Mouse (Mus musculus): Measurements from ENCODE around the gene Mgst1. TPM values are rescaled to one million over a fixed set of nuclear protein-coding genes. Genes with fewer than 3 reads are reported as not detected.

The Mgst1 gene
- polyA plus RNA-seq, 1 experiment: 2.1 TPM

- no peak overlapping the region for H3ac ChIP-seq (ENCODE audit: control insufficient read depth, insufficient read length, low read depth)
- no peaks in the 10 kb centered on the region for H3K79me2 ChIP-seq (ENCODE audit: control insufficient read depth, insufficient read depth)
- no peaks in the 10 kb centered on the region for H3K27me3 ChIP-seq (ENCODE audit: control insufficient read depth, insufficient read depth, insufficient read length)
- no peak for TF ChIP-seq FOSL1 (IDR thresholded peaks at IDR 0.05; ENCODE audit: insufficient read depth, low read length, poor library complexity, severe bottlenecking)
- no peak for TF ChIP-seq USF1 (IDR thresholded peaks at IDR 0.05; ENCODE audit: low read depth)
- no peak for TF ChIP-seq MYOD1 (IDR thresholded peaks at IDR 0.05; ENCODE audit: control insufficient read depth, insufficient read length, low read depth)
- peak overlapping the region; percentile 14 for H3K4me3 ChIP-seq (ENCODE audit: insufficient read depth, poor library complexity, severe bottlenecking)
- H3K79me3 ChIP-seq (ENCODE audit: low read depth): no peaks in the 10 kb centered on the region
- H3K36me3 ChIP-seq (ENCODE audit: control insufficient read depth, insufficient read depth): no peaks in the 10 kb centered on the region
These were observed 220 bp downstream of the Mgst1 start for GRCm38 (mm10) chr6:138140336-138140735.

GRCm38 (mm10) chr6:138141111-138141592 lies 1.0 kb downstream of the Mgst1 start:
- Histone ChIP-seq H3ac (ENCODE audit: control insufficient read depth, insufficient read length, low read depth) (no peak overlapping the region), H3K36me3 (ENCODE audit: control insufficient read depth, insufficient read depth) (no peaks in the 10 kb centered on the region), H3K79me2 (ENCODE audit: control insufficient read depth, insufficient read depth) (no peaks in the 10 kb centered on the region), H3K79me3 (ENCODE audit: low read depth) (no peaks in the 10 kb centered on the region), H3K27me3 (ENCODE audit: control insufficient read depth, insufficient read depth, insufficient read length) (no peaks in the 10 kb centered on the region), H3K4me3 (ENCODE audit: insufficient read depth, poor library complexity, severe bottlenecking) (no peak overlapping the region)
- TF ChIP-seq CEBPB (IDR thresholded peaks at IDR 0.05; ENCODE audit: low read depth): no peak
- TF ChIP-seq MYOD1 (IDR thresholded peaks at IDR 0.05; ENCODE audit: control insufficient read depth, insufficient read length, low read depth): no peak
- no peak for TF ChIP-seq USF1 (IDR thresholded peaks at IDR 0.05; ENCODE audit: low read depth)
- TF ChIP-seq CTCF (IDR thresholded peaks at IDR 0.05; ENCODE audit: control insufficient read depth, insufficient read depth, insufficient read length): no peak
- no peak for TF ChIP-seq FOSL1 (IDR thresholded peaks at IDR 0.05; ENCODE audit: insufficient read depth, low read length, poor library complexity, severe bottlenecking)
- TF ChIP-seq MYOG (IDR thresholded peaks at IDR 0.05; ENCODE audit: control insufficient read depth, extremely low read depth, insufficient read length): no peak
- TF ChIP-seq MAX (IDR thresholded peaks at IDR 0.05): no peak

- H3ac ChIP-seq (ENCODE audit: control insufficient read depth, insufficient read length, low read depth): no peak overlapping the region
- H3K27me3 ChIP-seq (ENCODE audit: control insufficient read depth, insufficient read depth, insufficient read length): no peaks in the 10 kb centered on the region
- H3K79me3 ChIP-seq (ENCODE audit: low read depth): no peaks in the 10 kb centered on the region
- H3K36me3 ChIP-seq (ENCODE audit: control insufficient read depth, insufficient read depth): no peaks in the 10 kb centered on the region
- TF ChIP-seq CTCF (IDR thresholded peaks at IDR 0.05; ENCODE audit: control insufficient read depth, insufficient read depth, insufficient read length) (no peak), MAX (IDR thresholded peaks at IDR 0.05) (no peak), MYOG (IDR thresholded peaks at IDR 0.05; ENCODE audit: control insufficient read depth, extremely low read depth, insufficient read length) (no peak), USF1 (IDR thresholded peaks at IDR 0.05; ENCODE audit: low read depth) (no peak), MYOD1 (IDR thresholded peaks at IDR 0.05; ENCODE audit: control insufficient read depth, insufficient read length, low read depth) (no peak), FOSL1 (IDR thresholded peaks at IDR 0.05; ENCODE audit: insufficient read depth, low read length, poor library complexity, severe bottlenecking) (no peak), CEBPB (IDR thresholded peaks at IDR 0.05; ENCODE audit: low read depth) (no peak)
- no peak overlapping the region for H3K4me3 ChIP-seq (ENCODE audit: insufficient read depth, poor library complexity, severe bottlenecking)
- H3K79me2 ChIP-seq (ENCODE audit: control insufficient read depth, insufficient read depth): no peaks in the 10 kb centered on the region
These were observed 2.5 kb downstream of the Mgst1 start for GRCm38 (mm10) chr6:138142604-138143003.

GRCm38 (mm10) chr6:138143450-138143849 lies 3.3 kb downstream of the Mgst1 start:
- H3K79me2 ChIP-seq (ENCODE audit: control insufficient read depth, insufficient read depth): no peaks in the 10 kb centered on the region
- TF ChIP-seq CEBPB (IDR thresholded peaks at IDR 0.05; ENCODE audit: low read depth): no peak
- TF ChIP-seq CTCF (IDR thresholded peaks at IDR 0.05; ENCODE audit: control insufficient read depth, insufficient read depth, insufficient read length): no peak
- TF ChIP-seq MAX (IDR thresholded peaks at IDR 0.05): no peak
- no peak for TF ChIP-seq MYOD1 (IDR thresholded peaks at IDR 0.05; ENCODE audit: control insufficient read depth, insufficient read length, low read depth)
- H3K4me3 ChIP-seq (ENCODE audit: insufficient read depth, poor library complexity, severe bottlenecking): no peak overlapping the region
- no peaks in the 10 kb centered on the region for H3K79me3 ChIP-seq (ENCODE audit: low read depth)
- H3K36me3 ChIP-seq (ENCODE audit: control insufficient read depth, insufficient read depth): no peaks in the 10 kb centered on the region
- H3K27me3 ChIP-seq (ENCODE audit: control insufficient read depth, insufficient read depth, insufficient read length): no peaks in the 10 kb centered on the region
- H3ac ChIP-seq (ENCODE audit: control insufficient read depth, insufficient read length, low read depth): no peak overlapping the region

GRCm38 (mm10) chr6:138153111-138153510 lies 13.0 kb downstream of the Mgst1 start:
- no peaks in the 10 kb centered on the region for H3K79me3 ChIP-seq (ENCODE audit: low read depth)
- no peak overlapping the region for H3ac ChIP-seq (ENCODE audit: control insufficient read depth, insufficient read length, low read depth)
- TF ChIP-seq MAX (IDR thresholded peaks at IDR 0.05) (no peak), CTCF (IDR thresholded peaks at IDR 0.05; ENCODE audit: control insufficient read depth, insufficient read depth, insufficient read length) (peak; percentile 24)
- no peak overlapping the region for H3K4me3 ChIP-seq (ENCODE audit: insufficient read depth, poor library complexity, severe bottlenecking)
- no peaks in the 10 kb centered on the region for H3K27me3 ChIP-seq (ENCODE audit: control insufficient read depth, insufficient read depth, insufficient read length)
- H3K36me3 ChIP-seq (ENCODE audit: control insufficient read depth, insufficient read depth): no peaks in the 10 kb centered on the region
- no peaks in the 10 kb centered on the region for H3K79me2 ChIP-seq (ENCODE audit: control insufficient read depth, insufficient read depth)

- Histone ChIP-seq H3K4me3 (ENCODE audit: insufficient read depth, poor library complexity, severe bottlenecking) (no peak overlapping the region), H3K27me3 (ENCODE audit: control insufficient read depth, insufficient read depth, insufficient read length) (no peaks in the 10 kb centered on the region), H3K79me3 (ENCODE audit: low read depth) (no peaks in the 10 kb centered on the region), H3ac (ENCODE audit: control insufficient read depth, insufficient read length, low read depth) (no peak overlapping the region), H3K79me2 (ENCODE audit: control insufficient read depth, insufficient read depth) (no peaks in the 10 kb centered on the region), H3K36me3 (ENCODE audit: control insufficient read depth, insufficient read depth) (no peaks in the 10 kb centered on the region)
- TF ChIP-seq MAX (IDR thresholded peaks at IDR 0.05) (no peak), MYOD1 (IDR thresholded peaks at IDR 0.05; ENCODE audit: control insufficient read depth, insufficient read length, low read depth) (no peak), USF1 (IDR thresholded peaks at IDR 0.05; ENCODE audit: low read depth) (no peak), CEBPB (IDR thresholded peaks at IDR 0.05; ENCODE audit: low read depth) (no peak), MYOG (IDR thresholded peaks at IDR 0.05; ENCODE audit: control insufficient read depth, extremely low read depth, insufficient read length) (no peak), FOSL1 (IDR thresholded peaks at IDR 0.05; ENCODE audit: insufficient read depth, low read length, poor library complexity, severe bottlenecking) (no peak), CTCF (IDR thresholded peaks at IDR 0.05; ENCODE audit: control insufficient read depth, insufficient read depth, insufficient read length) (no peak)
These were observed 23.8 kb downstream of the Mgst1 start for GRCm38 (mm10) chr6:138163920-138164319.

All from C2C12 (cell line).